Mouse (Mus musculus) right cerebral cortex, postnatal 14 days (tissue): ENCODE measurements around the gene Spag17.
"Not testable (repeated sequence)": the region's sequence is repeated elsewhere in the genome, so short reads cannot be mapped to it uniquely, and the experiment has no call there.

Experiments
- DNase-seq: peaks from one replicate; pipeline ENCODE4 v3.0.0; 2022

Spag17 gene

DNA sequence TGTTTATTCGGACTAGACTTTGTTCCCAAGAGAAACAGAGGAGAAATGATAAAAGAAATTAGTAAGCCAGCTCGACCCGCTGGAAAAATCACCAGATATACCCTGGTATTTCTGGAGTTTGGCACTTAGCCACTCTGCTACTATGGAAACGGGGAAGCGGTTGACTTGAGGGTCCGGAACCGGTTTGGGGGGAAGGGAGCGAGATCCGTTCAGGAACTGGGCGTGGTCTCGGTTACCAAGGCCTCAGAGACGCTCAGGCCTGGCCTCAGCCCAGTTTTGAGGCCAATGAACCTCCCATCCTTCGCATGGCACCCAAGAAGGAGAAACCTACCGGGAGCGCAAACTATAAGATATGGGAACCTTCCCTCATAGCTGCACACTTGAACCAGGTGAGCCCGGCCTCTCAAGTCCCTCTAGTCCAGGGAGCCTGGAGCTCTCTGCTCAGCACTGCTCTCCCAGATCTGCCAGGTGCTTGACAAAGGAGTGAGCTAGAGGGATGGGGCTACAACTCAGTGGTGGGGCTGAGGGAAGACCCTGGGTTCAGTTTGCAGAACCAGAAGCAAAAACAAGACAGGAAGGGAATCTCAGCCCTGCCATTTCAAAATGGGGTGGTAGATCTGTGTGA lies at the start of gene Spag17:
Gene Spag17 (plus strand): TSS at position 220 of the 625 bp plus-strand sequence.
- DNase-seq = peak; percentile 28

DNA sequence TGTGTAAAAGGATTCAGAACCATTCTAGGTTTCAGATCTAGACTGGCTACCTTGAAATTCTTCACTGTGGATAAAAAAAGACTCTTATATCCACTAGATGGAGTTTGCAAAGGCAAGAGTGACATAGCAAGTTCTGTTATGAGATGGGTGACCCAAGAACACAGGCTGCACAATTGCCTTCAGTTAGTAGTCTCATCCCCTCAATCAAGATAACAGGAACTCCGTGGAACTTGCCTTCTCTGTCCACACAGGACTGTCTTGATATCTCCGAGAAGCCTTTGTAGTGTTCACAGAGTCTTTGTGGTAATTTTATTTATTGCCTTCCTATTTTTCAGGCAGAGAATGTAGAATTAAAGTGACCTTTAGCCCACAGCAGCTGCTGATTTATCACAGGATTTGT lies 42.9 kb upstream of the Spag17 start:
- no peak for DNase-seq

- no peak for DNase-seq
Measured at GRCm38 (mm10) chr3:99842808-99843207, 42.4 kb upstream of the Spag17 start.

DNA sequence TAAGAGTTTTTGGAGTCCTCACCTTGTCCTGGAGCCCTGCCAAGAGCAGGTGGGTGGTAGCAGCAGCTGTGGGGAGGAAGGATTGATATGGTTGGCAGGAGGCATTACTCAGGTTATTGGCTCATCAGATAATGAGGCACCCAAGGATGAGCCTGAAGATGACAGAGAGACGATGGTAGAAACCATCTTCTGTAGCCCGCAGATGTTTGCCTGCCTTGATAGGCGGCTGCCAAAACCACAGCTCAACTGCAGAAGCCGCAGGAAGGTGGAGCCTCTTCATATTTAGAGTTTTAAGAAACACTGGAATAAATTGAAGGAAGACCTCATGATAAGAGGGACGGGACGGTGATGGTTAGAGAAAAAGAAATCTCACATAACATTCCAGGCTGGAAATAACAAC lies 42.0 kb upstream of the Spag17 start:
- DNase-seq = no peak

DNA sequence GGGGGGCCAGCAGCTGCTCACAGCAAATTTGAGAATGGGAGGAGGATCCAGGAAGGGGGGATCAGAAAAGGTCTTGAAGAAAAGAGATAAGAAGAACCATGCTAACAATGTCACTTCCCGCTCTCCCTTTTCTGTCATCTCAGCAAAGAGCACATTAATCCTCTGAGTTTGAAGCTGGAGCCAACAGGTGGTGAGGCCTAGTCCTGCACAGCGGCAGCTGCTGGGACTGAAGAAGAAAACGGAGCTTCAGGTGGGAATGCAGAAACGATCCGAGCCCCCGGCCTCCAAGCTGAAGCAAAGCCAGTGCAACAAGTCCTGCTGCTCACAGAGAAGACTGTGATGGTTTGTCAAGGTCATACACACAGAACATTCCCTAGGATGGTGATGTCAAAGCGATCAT lies 34.3 kb upstream of the Spag17 start:
- no peak for DNase-seq

DNA sequence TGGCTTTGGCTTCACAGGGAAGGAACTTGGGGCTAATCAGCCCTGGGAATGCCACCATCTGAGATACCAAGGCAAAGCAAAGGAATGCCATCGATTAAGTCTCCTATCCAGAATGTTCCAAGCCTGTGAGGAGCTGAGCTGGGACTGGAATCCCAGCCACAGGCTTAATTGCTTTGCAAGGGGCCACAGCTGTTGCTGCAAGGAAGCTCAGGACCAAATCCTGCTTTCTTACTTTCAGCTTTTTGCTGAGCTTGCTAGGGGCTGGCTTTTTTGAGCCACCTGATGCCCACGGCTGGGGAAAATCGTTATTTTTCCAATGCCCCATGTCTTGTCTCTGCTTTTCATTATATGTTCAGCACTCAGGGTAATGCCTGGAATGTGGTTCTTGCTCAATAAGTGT lies 30.6 kb upstream of the Spag17 start:
- DNase-seq = no peak

DNA sequence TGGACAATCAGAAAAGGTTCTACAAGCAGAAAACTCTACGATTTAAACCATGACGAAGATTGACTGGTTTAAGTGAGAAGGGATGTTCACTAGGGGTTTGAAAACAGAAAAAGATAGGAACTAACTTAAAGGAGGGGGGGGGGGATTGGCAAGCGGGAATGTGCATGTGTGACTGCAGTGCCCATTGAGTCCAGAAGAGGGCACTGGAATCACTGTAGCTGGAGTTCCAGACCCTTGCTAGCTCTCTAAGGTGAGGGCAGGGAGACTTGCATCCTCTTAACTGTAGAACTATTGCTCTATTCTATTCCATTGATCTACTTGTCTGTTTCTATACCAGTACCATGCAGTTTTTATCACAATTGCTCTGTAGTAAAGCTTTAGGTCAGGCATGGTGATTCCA lies 26.3 kb upstream of the Spag17 start:
- no peak for DNase-seq

DNA sequence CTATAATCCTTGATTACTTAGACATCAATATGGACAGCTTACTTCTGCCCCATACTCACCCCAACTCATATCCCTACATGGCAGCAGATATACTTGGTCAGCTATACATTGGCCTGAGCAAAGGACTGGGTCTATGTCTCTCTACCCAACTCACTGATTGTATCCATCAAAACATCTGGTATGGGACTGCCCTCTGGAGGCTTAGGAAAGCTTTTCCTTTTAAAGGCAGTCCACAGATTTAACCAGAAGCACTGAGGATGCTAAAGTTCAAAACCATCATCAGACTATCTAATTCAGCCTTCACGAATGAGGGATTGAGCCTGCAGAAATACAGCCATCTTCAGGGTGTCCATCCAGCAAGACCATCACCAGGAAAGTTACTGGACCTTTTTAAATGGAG lies 20.5 kb upstream of the Spag17 start:
- DNase-seq = no peak

- no peak for DNase-seq
Measured at GRCm38 (mm10) chr3:99875137-99875536, 10.1 kb upstream of the Spag17 start.

DNA sequence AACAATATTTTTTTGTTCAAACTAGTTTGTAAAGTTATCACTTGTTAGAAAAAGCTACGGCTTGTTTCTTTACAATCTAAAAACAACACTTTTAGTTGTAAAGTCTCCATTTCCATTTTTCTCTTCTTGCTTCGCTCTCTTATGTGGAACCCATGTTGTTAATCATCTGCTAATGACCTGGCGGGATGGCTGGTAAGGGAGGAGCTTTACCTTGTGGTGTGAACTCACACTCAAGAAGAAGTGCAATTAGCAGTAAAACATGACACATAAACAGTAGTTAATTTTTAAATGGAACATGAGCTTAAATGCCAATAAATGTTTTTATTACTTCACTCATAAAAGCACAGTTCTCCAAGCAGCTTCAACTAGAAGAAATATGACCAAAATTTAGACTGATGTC lies 3.7 kb upstream of the Spag17 start:
- no peak for DNase-seq

GRCm38 (mm10) chr3:99883988-99884564 lies 1.1 kb upstream of the Spag17 start:
- DNase-seq = no peak

DNA sequence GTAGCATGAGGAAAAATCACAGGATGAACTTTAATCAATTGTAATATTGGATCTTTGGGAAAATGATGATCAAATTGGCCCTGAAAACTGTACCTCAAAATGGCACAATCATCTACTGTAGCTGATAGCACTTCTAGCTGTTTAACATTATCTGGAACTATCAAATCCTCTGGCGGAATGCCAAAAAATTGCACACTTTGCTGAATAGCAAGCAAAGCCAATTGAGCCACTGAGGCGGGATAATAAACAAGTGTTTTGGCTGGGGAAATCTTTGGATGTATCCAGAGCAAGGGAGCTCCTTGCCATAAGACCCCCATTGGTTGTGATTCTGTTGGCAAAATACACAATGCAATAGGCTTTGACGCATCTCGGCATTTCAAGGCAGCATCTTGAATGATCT lies 9.5 kb downstream of the Spag17 start:
- not testable (repeated sequence) for DNase-seq

GRCm38 (mm10) chr3:99913809-99914439 lies 28.7 kb downstream of the Spag17 start:
- DNase-seq = no peak

- no peak for DNase-seq
Measured at GRCm38 (mm10) chr3:99922944-99923343, 37.7 kb downstream of the Spag17 start.

GRCm38 (mm10) chr3:99930920-99931620 lies 45.9 kb downstream of the Spag17 start:
- DNase-seq = no peak

DNA sequence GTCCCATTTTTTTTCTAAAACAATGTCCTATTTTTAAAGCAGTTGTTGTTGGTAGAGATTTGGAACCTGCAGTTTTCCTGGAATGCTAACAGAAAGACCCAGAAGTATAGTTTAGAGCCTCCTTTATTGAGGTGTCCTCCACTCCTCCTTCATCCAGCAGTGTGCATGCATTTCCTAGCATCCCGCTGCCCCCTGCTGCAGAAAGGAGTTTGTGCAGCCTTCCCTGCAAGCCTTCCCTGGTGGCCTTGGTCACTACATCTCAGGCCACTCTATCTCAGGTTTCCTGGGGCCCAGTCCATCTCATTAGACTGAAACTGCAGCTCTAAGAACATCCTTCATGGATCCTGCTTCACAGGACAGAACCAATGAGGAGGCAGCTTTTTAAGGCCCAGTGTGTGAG lies 51.0 kb downstream of the Spag17 start:
- peak; percentile 13 for DNase-seq

DNA sequence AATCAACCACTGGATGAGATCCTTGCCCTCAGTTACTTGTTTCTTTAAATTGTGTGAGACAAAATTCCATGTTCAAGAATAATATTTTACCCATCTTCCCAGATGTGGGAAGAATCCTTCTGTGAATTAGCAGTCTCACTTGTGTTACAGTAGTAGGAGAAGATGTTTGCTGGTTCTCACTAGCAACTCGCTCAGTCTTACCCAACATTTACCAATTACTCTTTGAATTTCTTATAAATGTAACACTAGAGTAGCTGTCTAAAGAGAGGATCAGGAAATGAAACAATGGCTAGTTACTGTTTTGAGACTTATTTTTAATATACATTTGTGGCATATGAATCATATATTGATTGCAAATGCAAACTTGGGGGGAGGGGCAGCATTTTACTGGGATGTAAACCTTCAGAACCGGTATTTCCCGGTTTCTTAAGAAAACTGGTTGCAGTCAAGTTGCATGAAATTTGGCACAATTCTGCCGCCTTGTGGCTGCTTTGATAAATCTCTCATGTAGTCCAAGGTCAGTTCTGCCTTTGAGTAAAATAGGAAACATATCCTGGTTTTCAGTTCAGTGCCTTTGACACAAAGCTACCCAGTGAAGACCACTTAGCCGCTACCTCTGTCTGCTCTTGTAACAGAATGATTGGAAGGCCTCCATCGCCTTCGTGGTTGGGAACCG lies 53.5 kb downstream of the Spag17 start:
- DNase-seq = peak; percentile 78

- no peak for DNase-seq
Measured at GRCm38 (mm10) chr3:99945171-99945570, 60.0 kb downstream of the Spag17 start.

DNA sequence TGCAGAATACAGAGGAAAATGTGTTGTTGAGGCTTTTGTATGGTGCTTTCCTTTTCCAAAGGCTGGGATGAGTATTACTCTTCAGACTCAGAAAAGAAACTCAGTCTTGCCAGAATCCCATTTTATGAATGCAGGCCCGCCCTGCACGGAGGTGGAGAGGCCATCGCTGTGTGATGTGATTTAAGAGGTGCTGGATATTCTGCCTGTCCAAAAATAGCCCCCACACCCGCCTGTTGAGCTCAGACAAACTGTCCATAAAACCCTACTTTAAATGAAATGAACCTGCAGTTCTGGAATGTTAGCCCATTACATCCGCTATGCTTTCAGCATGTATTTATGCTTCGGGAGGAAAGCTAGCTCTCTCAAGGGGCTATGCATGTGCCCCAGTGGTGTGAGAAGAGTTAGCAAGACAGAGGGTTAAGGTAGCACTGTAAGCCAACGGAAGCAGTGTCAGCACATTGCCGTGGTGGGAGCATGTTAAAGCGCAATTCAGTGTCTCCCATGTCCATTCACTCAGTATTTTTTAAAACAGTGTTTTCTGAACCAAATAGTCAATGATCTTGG lies 68.9 kb downstream of the Spag17 start:
- no peak for DNase-seq

GRCm38 (mm10) chr3:99956517-99956916 lies 71.3 kb downstream of the Spag17 start:
- DNase-seq = no peak

GRCm38 (mm10) chr3:99959805-99960485 lies 74.7 kb downstream of the Spag17 start:
- DNase-seq = no peak

- no peak for DNase-seq
Measured at GRCm38 (mm10) chr3:99964345-99964744, 79.1 kb downstream of the Spag17 start.
